Mouse (Mus musculus) layer of hippocampus, adult 9-10 months (tissue): ENCODE results near the gene Slc7a11.

Experiments used
- DNase-seq: peaks from one replicate; pipeline ENCODE4 v3.0.0; 2022; ENCODE audit warnings: low spot score

Slc7a11 gene

DNA sequence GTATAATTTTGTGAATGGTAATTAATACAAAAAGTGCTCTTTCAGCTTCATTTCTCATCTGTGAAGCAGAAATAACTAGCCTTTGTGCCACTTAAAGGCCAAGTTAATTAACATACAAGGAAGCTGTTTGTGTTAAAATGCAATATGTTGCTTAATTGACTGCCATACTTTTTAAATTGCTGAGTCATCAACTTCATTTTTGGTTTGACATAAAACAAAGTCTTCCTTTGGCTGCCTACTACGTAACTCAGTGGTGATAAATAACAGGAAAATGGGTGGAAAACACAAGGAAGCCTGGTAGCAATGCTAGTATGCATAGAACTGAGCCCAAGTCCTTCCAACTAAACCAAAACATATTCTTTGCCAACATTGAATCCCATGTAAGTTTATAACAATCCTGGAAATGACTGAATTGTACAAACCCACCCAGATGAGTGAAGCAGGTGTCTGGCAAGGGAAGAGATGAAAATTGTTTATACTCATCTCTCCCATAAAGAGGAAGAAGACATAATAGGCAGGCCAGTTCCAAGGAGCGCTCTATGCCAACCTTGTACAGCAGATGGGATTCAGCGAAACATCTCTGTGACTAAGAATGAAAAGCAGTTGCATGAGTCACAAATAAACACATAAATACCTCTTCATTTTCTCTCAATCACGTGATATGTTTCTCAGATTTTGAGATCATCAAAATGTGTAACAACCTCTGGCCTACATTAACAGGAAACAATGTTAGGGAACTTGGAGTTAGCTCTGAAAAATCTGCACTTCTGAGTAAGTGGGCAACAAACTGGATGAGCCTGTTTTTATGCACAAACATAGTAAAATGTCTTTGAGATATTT is 459.8 kb downstream of the Slc7a11 start:
- no peak for DNase-seq

DNA sequence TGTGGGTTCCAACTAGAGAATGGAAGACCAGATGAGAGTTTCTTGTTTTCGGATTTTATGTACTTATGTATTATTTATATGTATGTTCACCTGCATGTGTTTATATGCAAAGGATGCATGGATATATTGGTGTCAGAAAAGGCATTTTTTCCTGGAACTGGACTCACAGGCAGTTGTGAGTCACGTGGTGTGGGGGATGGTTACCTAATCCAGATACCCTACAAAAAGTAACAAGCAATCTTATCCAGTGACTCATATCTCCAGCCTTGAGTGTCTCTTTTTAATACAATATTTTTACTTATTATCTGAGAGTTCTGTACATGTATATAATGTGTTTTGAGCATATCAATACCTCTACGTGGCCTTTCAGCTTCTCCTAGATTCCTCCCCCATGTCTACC is 469.4 kb downstream of the Slc7a11 start:
- no peak for DNase-seq

DNA sequence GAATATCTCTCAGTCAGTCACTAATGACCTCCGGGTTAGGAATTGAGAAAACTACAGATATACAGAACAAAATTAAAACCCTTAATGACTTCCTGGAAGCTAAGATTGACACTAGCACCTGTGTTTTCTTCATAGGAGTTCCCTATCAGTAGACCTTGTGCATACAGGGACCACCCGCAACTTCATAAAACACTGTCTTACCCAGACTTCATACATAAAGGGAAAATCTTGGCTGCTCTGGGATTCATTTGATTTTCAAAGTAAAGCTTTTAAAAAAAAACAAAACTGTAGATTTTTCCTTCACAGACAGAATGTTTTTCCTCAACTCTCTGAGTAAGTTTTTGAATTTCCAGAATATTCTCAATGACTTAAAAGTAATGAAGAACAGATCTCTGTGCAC is 477.8 kb downstream of the Slc7a11 start:
- no peak for DNase-seq

DNA sequence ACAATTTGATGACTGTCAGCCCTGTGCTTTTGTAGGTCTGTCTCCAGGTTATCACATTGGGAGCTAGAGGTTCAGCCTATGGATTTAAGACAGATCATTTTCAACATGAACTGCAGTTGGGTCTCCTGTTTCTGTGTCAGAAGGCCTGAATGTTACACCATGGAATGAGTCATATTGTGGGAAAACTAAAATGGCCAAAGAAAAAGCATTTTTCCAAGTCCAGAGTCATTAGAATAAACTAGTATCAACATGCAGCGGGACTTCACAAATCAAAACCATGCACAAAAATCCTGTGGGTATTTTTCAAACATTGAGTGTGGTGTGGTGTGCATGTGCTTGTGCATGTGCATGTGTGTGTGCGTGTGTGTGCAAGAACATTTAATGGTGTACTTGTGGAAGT is 482.8 kb downstream of the Slc7a11 start:
- no peak for DNase-seq

DNA sequence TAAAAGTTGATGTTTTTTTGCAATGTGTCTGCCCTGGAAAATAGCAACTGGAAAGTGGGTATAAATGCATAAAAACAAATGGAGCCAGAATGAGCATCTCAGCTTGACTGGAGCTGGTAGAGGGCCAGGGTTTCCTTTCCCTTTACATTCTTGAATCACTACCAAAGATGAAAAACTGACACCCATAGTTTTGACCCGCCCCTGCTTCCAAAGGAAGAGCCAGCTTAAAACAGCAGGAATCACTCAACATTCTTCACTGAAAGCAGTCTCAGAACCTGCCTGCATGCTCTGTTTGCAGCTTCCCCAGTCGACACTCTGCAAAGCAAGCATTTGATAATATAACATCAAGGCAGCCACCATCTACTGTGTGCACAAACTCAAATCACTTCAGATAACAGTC is 496.6 kb downstream of the Slc7a11 start:
- no peak for DNase-seq

DNA sequence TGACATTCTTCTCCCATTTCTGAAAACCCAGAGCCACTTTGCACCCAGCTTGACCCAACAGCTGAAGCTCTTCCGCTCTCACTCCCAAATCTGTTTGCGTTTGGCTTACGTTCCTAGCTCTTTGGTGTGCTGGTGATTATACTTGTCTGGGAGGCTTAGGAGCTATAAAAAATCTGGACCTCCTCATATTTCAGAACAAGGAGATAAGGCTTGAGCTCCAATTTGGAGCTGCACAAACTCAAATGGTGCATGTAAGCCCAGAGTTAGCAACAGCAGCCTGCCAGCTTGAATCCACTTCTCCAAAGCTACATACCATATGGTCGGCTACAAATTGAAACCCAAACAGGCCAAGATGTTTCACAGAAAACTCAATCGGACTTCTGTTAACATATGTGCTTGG is 498.6 kb downstream of the Slc7a11 start:
- peak; percentile 26 for DNase-seq

DNA sequence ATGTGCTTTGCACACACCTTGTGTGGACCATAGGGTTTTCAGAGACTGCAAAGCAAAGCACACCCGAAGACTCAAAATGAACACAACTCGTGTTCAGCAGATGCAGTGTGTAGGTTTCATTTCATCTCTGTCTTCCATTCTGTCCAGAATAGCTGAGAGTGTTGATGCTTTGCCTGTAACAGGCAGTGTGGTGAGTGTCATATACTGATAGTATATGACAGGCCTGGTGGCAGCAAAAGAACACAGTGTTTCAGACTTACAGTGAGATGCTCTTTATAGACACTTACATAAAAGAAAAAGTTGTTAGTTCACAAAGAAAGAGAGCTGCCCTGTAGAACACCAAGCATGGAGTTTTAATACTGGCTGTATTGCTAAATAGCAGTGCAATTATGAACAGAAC is 505.8 kb downstream of the Slc7a11 start:
- DNase-seq, result no peak

DNA sequence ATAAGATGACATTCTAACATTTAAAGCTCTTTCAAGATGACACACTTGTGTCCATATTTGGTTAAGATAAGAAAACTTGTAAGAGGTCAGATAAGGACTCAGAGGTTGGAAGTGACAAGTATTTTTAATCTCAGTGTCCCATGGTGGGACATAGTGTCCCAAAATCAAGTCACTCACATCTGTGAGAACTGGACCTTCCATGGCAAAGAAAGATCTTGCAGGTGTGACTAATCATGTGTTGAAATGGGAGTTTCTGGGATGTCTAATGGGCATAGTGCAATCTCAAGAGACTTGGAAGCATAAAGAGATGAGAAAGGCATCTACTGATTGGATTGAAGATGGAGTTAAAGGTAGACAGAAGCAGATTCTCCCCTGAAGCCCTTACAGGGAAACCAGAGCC is 513.9 kb downstream of the Slc7a11 start:
- DNase-seq, result no peak

DNA sequence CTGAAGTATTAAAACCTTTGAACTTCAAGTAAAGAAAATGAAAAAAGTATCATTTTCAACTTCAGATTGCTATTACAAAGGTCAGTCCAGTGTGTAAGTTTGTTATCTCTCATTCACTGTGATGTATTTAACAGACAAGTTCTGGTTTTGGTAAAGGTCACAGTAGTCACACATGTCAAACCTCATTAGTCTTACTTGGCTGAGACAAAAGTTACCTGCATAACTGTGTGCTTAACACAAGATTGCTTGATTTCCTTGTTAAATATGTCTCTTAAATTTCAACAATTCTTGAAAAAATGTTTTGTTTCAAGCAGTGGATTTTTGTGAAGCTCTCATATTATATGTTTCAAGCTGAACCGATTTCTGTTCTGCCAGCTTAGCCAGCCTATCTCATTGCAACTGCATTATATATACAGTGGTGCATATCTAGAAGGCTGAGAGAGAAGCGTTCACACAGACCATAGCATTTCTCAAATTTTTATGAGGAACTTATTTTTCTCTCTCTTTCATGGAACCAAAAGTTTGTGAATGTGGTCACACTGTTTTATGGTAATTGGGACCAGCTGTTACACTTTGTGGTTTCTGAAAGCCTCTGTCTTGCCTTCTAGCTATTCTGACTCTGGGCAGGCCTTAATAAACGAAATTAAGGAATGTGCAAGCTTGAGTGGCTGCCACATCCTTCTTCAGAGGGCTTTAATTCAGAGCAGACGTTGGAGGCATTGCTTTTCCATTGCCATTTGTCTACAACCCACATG is 514.7 kb downstream of the Slc7a11 start:
- DNase-seq, result no peak

DNA sequence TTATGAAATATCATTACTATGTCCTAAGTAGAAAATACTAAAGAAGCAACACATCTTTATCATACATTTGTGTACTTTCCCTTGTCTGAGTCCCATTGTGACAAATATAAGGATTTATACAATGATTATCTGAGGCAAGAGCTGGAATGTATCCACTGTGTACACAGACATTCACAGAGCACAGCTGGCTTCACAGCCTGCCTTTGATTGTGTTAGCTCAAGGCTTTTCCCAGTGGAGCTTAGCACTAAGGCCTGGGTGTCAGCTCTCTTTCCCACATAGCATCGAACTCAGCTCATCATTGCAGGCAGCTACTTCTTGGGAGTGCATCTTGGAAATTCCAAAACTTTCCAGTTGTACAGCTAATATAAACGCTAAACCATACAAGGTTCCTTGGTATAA is 529.5 kb downstream of the Slc7a11 start:
- no peak for DNase-seq

DNA sequence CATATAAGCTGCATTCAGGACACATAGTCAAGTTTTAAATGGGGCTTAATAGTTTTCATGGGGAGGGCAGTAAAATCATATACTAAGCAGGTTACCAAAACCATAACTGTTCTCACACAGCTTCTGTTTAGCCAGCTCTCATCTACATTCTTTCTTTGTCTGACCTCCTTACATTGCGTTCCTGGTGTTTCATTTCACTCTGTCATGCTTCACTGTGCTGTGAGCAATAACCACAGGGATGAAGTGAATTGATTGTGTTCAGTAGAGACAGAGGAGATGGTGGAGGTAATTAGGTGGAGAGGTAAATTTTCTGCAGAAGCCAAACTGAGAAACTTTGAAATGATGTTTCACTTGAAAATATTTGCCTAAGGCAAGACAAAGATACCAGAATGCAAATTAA is 532.5 kb downstream of the Slc7a11 start:
- DNase-seq, result no peak

DNA sequence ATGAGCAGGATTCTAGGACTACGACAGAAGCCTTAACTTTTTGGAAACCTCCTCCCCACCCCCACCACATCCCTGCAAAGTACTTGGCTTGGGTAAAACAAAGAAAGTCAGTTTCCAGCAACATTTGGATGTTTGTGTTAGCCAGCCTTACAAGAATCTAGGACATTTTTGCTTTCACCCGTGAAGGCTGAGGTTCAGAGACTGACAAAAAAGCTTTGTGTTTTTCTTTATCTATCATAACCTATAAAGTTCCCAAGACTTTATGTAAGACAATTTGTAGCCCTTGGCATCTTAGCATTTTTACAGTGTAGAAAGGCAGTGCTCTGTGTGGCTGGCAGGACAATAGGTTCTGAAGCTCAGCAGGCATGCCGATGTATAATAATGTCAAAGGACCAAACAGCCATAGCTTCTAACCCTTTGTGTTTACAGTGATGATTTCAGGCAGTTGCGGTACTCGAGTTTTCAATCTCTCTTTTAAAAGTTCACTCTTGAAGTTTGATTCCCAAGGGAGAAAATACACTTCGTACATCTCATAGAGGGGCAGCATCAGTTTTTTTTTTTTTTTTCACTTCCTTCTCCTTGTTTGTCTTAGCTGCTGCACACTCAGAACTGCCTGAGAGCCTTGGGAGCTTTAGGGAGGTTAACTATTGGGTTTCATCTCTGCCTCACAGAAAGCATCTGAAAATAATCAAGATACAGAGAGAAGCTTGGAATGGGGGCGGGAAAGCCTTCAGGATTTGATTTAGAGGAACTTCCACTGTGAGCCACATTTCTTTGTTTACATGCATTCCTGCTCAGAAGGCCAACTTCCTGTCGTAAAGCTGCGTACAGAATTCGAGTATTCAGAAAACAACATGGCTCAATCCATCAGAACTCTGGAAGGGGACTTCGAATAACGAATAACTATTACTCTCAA is 534.7 kb downstream of the Slc7a11 start:
- no peak for DNase-seq

DNA sequence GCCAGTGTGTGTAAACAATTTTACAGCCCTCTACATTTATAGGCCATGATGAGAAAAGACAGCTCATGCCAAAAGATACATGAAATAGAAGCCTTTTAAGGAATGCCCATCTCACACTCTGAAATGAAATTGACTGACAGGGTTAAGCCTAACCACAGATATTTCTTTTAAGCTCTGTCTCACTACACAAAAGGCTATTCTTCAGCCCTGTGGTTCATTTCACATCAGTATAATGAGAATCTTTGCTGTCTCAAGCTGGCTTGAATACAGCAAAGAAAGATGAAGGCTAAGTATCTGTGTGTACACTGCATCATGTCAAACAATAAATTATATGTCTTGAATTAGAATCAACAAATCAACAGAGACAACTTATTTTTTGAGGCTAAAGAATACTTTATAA is 549.5 kb downstream of the Slc7a11 start:
- DNase-seq, result no peak

DNA sequence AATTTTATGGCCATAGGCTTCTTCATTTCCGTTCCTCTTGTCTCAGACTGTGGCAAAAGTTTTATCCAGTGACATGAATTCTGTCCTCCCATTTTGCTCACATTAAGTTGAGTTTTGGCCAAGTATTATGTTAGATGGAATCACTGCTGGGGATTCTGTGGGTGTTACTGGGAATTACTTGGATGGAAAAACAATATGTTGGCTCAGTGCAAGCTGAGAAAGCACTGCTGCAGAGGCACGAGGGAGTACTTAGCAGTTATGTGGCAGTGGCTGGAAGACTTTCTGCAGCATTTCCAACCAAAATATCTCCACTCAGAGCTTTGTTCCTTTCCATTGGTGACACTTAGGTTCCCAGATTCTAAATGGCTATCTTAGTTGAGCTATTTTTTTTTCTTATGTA is 556.1 kb downstream of the Slc7a11 start:
- no peak for DNase-seq

DNA sequence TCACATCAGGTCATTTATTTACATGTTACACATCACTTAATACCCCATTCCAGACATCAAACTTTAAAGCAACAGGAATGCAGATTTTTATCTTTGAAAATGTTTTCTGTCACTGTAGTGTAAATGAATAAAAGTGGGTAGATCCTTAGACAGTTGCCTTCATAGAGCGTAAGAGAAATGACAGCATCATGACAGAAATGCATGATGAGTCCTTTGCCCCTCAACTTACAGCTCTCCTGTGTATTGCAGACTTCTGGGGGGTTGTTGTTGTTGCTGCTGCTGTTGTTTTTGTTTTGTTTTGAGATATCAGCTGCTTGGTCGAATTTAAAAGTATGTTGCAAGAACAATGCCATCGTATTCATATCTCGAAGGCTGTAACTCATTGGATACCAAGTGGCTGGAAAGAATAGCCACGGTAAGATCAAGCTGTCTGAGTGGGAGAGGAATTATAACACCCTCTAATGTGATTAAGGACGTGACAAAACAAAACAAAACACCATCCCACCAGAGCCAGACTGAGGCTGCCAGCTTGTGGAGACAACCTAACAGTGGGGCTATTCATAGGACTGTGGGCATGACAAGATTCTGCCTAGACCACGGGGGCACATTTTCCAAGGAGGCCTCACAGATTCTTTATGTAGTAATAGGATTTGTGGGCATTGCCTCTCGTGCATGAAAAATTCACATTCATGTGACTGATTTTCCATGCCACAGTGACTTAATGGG is 557.0 kb downstream of the Slc7a11 start:
- no peak for DNase-seq

DNA sequence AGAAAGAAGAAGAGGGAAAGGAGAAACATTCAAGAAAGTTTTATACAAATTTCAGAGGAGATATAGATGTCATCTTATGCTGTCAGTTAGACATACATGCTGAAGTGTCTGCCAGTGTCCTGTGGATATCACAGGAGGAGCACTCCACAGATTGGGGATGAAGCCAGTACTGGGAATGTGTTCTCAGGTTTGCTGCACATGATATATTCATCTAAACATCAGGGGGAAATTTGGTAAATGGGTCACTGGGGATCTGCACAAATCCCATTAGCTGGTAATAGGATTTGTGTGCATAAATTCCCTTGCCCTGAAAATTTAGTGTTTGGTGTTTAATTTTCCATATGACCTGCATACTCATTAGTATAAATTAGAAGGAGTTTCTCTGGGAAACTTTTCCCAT is 562.9 kb downstream of the Slc7a11 start:
- no peak for DNase-seq

DNA sequence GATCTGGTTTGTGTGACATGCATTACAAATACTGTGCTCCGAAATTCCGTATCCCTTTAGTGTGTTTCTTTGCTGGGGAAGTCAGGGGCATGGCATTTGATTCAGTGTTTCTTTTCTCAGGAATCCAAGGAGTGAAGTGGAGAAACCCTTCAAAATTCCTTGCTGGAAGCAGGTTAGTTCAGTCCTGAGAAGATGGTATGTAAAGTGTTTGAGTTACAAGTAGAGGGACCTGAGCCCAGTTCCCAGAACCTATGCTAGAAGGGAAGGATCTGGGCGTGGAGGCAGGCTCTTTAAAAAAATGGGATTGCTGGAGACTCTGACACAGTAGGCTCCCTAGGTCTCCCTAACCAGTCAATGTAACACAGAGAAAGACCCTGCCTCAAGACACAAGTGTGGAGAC is 572.6 kb downstream of the Slc7a11 start:
- DNase-seq, result no peak

DNA sequence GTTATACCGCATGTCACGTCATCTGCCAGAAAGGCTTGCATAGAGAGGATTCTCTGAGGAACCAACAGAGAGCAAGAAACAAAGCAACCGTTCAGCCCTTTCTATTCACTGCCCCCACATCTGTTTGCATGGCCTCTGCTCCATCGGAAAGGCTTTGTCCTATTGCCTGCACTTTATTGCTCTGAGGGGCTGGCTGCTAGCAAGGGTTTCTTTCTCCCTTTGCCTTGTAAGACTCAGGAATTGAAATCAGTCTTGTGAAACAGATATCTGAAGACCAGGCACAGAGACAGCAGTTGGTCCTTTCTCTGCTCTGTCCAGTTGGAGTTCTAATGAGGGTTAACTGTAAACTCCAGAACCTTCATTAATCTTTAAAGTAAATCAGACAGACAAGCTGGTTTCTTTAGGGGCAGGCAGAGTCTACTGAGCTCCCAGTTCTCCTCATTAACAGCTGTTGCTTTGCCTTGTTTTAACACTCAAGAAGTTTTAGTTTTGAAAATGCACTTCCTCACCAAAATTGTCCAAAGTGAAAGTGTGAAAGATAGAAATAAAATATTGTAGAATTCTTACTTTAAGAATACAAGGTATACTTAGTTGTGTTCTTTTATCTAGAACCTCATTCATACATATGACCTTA is 575.3 kb downstream of the Slc7a11 start:
- no peak for DNase-seq

DNA sequence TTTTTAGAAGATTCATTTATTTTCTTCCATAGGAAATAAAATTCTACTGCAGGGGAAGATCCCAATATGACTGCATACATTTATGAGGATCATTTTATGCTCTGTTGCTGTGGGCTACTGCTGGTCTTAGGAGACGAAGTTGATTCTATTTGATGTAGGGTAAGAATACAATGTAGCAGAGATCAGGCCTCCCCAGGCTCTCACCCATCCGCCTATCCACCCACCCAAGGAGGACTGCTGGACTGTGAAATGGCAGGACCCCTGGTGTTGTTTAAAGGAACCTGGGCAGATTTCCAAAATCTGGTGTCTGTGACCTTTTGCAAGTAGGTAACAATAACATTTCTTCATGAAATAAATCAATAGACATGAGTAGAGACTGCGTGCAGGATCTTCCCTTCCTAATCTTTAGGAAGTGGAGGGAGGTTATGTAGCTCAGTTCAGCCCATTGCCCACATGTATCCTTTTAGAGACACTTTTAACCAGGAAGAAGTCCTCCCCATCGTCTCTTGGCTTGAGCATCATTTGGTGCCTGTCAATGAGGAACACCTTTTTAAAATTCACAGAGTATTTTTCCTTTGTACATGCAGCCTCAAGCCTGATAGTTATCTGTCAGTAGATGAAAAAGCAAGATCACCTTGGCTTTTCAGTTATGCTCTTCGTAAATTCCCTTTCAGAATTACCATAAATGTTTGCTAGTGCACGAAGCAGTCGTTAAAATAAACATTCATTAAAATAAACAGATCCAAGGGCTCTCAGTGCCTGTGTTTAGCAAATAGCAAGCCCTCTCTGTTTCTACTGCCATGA is 576.1 kb downstream of the Slc7a11 start:
- no peak for DNase-seq

DNA sequence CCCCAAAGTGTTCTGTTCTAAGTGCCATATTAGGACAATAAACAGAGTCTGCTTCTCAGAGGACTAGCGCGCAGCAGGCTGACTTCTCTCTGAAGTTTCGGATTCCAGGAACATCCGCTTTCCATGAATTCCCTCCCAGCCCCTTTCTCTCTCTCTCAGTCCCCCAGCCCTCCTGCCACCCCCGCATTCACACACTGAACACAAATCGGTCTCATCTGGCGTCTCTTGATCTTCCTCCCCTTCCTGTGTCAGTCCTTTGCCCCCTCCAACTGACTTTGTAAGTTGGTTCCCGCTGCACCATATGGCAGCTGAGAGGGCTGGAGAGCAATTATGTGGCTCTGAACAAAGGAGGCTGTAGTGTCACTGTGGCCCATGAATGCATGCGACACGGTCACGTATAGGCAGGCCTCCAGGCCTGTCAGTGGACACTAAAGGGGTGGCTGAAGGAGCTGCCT is 577.3 kb downstream of the Slc7a11 start:
- no peak for DNase-seq
